In genomic region chr7:120634301-120634700, GRCm38 (mm10) we compare ENCODE assay signal across 8 mouse cellular contexts. TPM values are rescaled to one million over a fixed set of nuclear protein-coding genes. Genes with fewer than 3 reads are reported as not detected.
DNase-seq lines count a peak whose midpoint lies in the region; ATAC-seq and TF ChIP-seq lines count a peak whose summit lies in the region.

No protein-coding gene starts in this region.

- TF ChIP-seq EP300 in stomach, postnatal 0 days (optimal IDR thresholded peaks at IDR 0.05): no peak

- H3K4me2 ChIP-seq in kidney, embryonic 14.5 days (replicated peaks; ENCODE audit: low read depth, low read length): peak overlapping the region; percentile 70
- H3K4me2 ChIP-seq in hindbrain, embryonic 11.5 days (replicated peaks; ENCODE audit: low read depth, low read length): peak overlapping the region; percentile 50
- H3K4me2 ChIP-seq in liver, embryonic 16.5 days (ENCODE audit: low read depth, low read length): peak overlapping the region; percentile 87
- H3K4me2 ChIP-seq in stomach, postnatal 0 days (replicated peaks; ENCODE audit: low read depth): peak overlapping the region; percentile 77

- peak overlapping the region; percentile 96 for H3K9ac ChIP-seq in kidney, embryonic 14.5 days (ENCODE audit: low read depth, low read length)
- peak overlapping the region; percentile 97 for H3K9ac ChIP-seq in hindbrain, embryonic 11.5 days (ENCODE audit: low read depth, low read length)
- H3K9ac ChIP-seq in liver, embryonic 16.5 days (ENCODE audit: low read depth, low read length): peak overlapping the region; percentile 96
- H3K9ac ChIP-seq in stomach, postnatal 0 days (ENCODE audit: low read length): peak overlapping the region; percentile 98

- peak overlapping the region; percentile 96 for H3K4me3 ChIP-seq in kidney, embryonic 14.5 days (ENCODE audit: low read length)
- H3K4me3 ChIP-seq in cortical plate, adult 2 months (ENCODE audit: insufficient read depth, low read length): peak overlapping the region; percentile 85
- H3K4me3 ChIP-seq in hindbrain, embryonic 11.5 days (ENCODE audit: low read depth, low read length): peak overlapping the region; percentile 91
- peak overlapping the region; percentile 100 for H3K4me3 ChIP-seq in liver, embryonic 16.5 days (ENCODE audit: low read depth, low read length)
- H3K4me3 ChIP-seq in stomach, postnatal 0 days (ENCODE audit: low read depth, low read length): peak overlapping the region; percentile 96

- peaks cover 8% of the 10 kb centered on the region; the same call in 1 of the 2 replicates for H3K4me1 ChIP-seq in kidney, embryonic 14.5 days (ENCODE audit: control insufficient read depth, insufficient read depth, low read length)
- 0 out of 2 replicates have a peak, but pooled peaks cover 1% of the 10 kb centered on the region for H3K4me1 ChIP-seq in cortical plate, adult 2 months (ENCODE audit: control insufficient read depth, insufficient read depth, low read length)
- no peaks in the 10 kb centered on the region; the same call in 1 of the 2 replicates for H3K4me1 ChIP-seq in hindbrain, embryonic 11.5 days (replicated peaks; ENCODE audit: control insufficient read depth, insufficient read depth, low read length)
- peaks cover 12% of the 10 kb centered on the region for H3K4me1 ChIP-seq in liver, embryonic 16.5 days (ENCODE audit: control insufficient read depth, low read depth, low read length)
- H3K4me1 ChIP-seq in stomach, postnatal 0 days (replicated peaks; ENCODE audit: control insufficient read depth, insufficient read depth): 0 out of 2 replicates have a peak, but pooled peaks cover 3% of the 10 kb centered on the region

- DNase-seq in kidney, adult 8-10 months: no peak
- peak; percentile 19 for DNase-seq in hindbrain, embryonic 11.5 days (ENCODE audit: low spot score)
- DNase-seq in stomach, postnatal 0 days (ENCODE audit: low spot score): peak; percentile 26
- DNase-seq in spleen, adult 12 weeks (ENCODE audit: low spot score): no peak
- no peak for DNase-seq in natural killer cell, adult 2 months (ENCODE audit: low spot score in 2 of 2)

- no peak for TF ChIP-seq CTCF in cortical plate, adult 2 months (IDR thresholded peaks at IDR 0.05; ENCODE audit: extremely low read depth, insufficient read depth, low read length)
- no peak for TF ChIP-seq CTCF in stomach, postnatal 0 days (IDR thresholded peaks at IDR 0.05; ENCODE audit: low read depth)

- peaks cover 17% of the 10 kb centered on the region for H3K36me3 ChIP-seq in kidney, embryonic 14.5 days (ENCODE audit: control insufficient read depth, insufficient read depth, low read length)
- no peaks in the 10 kb centered on the region for H3K36me3 ChIP-seq in hindbrain, embryonic 11.5 days (ENCODE audit: control insufficient read depth, insufficient read depth, low read length)
- H3K36me3 ChIP-seq in liver, embryonic 16.5 days (ENCODE audit: control insufficient read depth, insufficient read depth): peaks cover 5% of the 10 kb centered on the region
- no peaks in the 10 kb centered on the region for H3K36me3 ChIP-seq in stomach, postnatal 0 days (ENCODE audit: control insufficient read depth, insufficient read depth, low read length)

- H3K27me3 ChIP-seq in kidney, embryonic 14.5 days (ENCODE audit: control insufficient read depth, insufficient read depth, low read length): no peaks in the 10 kb centered on the region
- no peaks in the 10 kb centered on the region for H3K27me3 ChIP-seq in hindbrain, embryonic 11.5 days (ENCODE audit: control insufficient read depth, insufficient read depth, low read length)
- no peaks in the 10 kb centered on the region for H3K27me3 ChIP-seq in liver, embryonic 16.5 days (ENCODE audit: control insufficient read depth, insufficient read depth, low read depth, low read length)
- no peaks in the 10 kb centered on the region for H3K27me3 ChIP-seq in stomach, postnatal 0 days (ENCODE audit: control insufficient read depth, insufficient read depth, low read length)

- ATAC-seq in kidney, embryonic 14.5 days (ENCODE audit: low FRiP score, low TSS enrichment): peak; percentile 24; the same call in 1 of the 2 replicates
- no peak for ATAC-seq in hindbrain, embryonic 11.5 days (ENCODE audit: low FRiP score)
- no peak for ATAC-seq in liver, embryonic 16.5 days (ENCODE audit: low read depth)
- ATAC-seq in stomach, postnatal 0 days (ENCODE audit: low FRiP score, low TSS enrichment): 0 out of 2 replicates have a peak, but pooled peaks have one; percentile 18

- no peak for TF ChIP-seq POLR2A in cortical plate, adult 2 months (IDR thresholded peaks at IDR 0.05; ENCODE audit: extremely low read depth, insufficient read depth, low read length)

- WGBS in kidney, embryonic 14.5 days: 9% methylated on average over 9 of the region's 9 CpGs
- 6% methylated on average over 9 of the region's 9 CpGs for WGBS in hindbrain, embryonic 11.5 days
- 12% methylated on average over 9 of the region's 9 CpGs for WGBS in liver, embryonic 16.5 days (ENCODE audit: insufficient replicate concordance)
- 8% methylated on average over 9 of the region's 9 CpGs for WGBS in stomach, postnatal 0 days

- no peaks in the 10 kb centered on the region for H3K9me3 ChIP-seq in kidney, embryonic 14.5 days (ENCODE audit: control insufficient read depth, low read length)
- H3K9me3 ChIP-seq in hindbrain, embryonic 11.5 days (ENCODE audit: control insufficient read depth, low read length): no peaks in the 10 kb centered on the region
- H3K9me3 ChIP-seq in liver, embryonic 16.5 days (replicated peaks; ENCODE audit: control insufficient read depth, low read length): no peaks in the 10 kb centered on the region
- no peaks in the 10 kb centered on the region for H3K9me3 ChIP-seq in stomach, postnatal 0 days (ENCODE audit: control insufficient read depth, low read length)

- peak overlapping the region; percentile 90; the same call in 1 of the 2 replicates for H3K27ac ChIP-seq in kidney, embryonic 14.5 days (ENCODE audit: low read depth, low read length)
- H3K27ac ChIP-seq in cortical plate, adult 2 months (ENCODE audit: insufficient read depth, low read length): no peak overlapping the region
- no peak overlapping the region for H3K27ac ChIP-seq in hindbrain, embryonic 11.5 days (ENCODE audit: low read depth, low read length)
- H3K27ac ChIP-seq in liver, embryonic 16.5 days (ENCODE audit: low read length): no peak overlapping the region; the same call in 1 of the 2 replicates
- peak overlapping the region; percentile 97 for H3K27ac ChIP-seq in stomach, postnatal 0 days (replicated peaks)

RNA-seq across cellular contexts. Expression of gene Uqcrc2, which starts 0.7 kb away (rescaled TPM):
- polyA plus RNA-seq in kidney, embryonic 14.5 days (2014; fragmentation: Nextera tagmentation; extraction: Ambion mirVana): 210 and 232 TPM in 2 replicates
- polyA plus RNA-seq in cortical plate, adult 2 months (2012; rRNA removed): 205 and 211 TPM in 2 replicates
- 200 and 206 TPM in 2 replicates for polyA plus RNA-seq in hindbrain, embryonic 11.5 days (2014; fragmentation: Nextera tagmentation; extraction: Ambion mirVana)
- polyA plus RNA-seq in liver, embryonic 16.5 days (2015; fragmentation: Nextera tagmentation; extraction: Ambion mirVana): 119 and 127 TPM in 2 replicates
- polyA plus RNA-seq in stomach, postnatal 0 days (2015; fragmentation: Nextera tagmentation; extraction: Ambion mirVana): 191 and 193 TPM in 2 replicates

RNA-seq across cellular contexts. Expression of gene Pdzd9, which starts 35.8 kb away (rescaled TPM):
- 0.16 and 0.46 TPM in 2 replicates for polyA plus RNA-seq in kidney, embryonic 14.5 days (2014; fragmentation: Nextera tagmentation; extraction: Ambion mirVana)
- polyA plus RNA-seq in cortical plate, adult 2 months (2012; rRNA removed): 0.17 and 0.25 TPM in 2 replicates
- 0.20 and 0.80 TPM in 2 replicates for polyA plus RNA-seq in hindbrain, embryonic 11.5 days (2014; fragmentation: Nextera tagmentation; extraction: Ambion mirVana)
- 0.13 TPM in 2 replicates for polyA plus RNA-seq in liver, embryonic 16.5 days (2015; fragmentation: Nextera tagmentation; extraction: Ambion mirVana)
- polyA plus RNA-seq in stomach, postnatal 0 days (2015; fragmentation: Nextera tagmentation; extraction: Ambion mirVana): 0.25 and 0.27 TPM in 2 replicates

RNA-seq across cellular contexts. Expression of gene Mosmo, which starts 43.1 kb away (rescaled TPM):
- 14.6 and 23.9 TPM in 2 replicates for polyA plus RNA-seq in kidney, embryonic 14.5 days (2014; fragmentation: Nextera tagmentation; extraction: Ambion mirVana)
- 37.0 and 38.8 TPM in 2 replicates for polyA plus RNA-seq in cortical plate, adult 2 months (2012; rRNA removed)
- polyA plus RNA-seq in hindbrain, embryonic 11.5 days (2014; fragmentation: Nextera tagmentation; extraction: Ambion mirVana): 13.2 and 16.6 TPM in 2 replicates
- polyA plus RNA-seq in liver, embryonic 16.5 days (2015; fragmentation: Nextera tagmentation; extraction: Ambion mirVana): 2.2 and 2.4 TPM in 2 replicates
- 6.9 and 7.0 TPM in 2 replicates for polyA plus RNA-seq in stomach, postnatal 0 days (2015; fragmentation: Nextera tagmentation; extraction: Ambion mirVana)

Comparison
In these comparisons a context has a peak if more than half of its experiments do, and no peak if none do; other contexts are left out.
1. ATAC-seq: peak in kidney, embryonic 14.5 days (single experiment) and stomach, postnatal 0 days (single experiment); none in hindbrain, embryonic 11.5 days (single experiment) and liver, embryonic 16.5 days (single experiment).
2. H3K27ac ChIP-seq: peak in kidney, embryonic 14.5 days (single experiment) and stomach, postnatal 0 days (single experiment); none in cortical plate, adult 2 months (single experiment), hindbrain, embryonic 11.5 days (single experiment) and liver, embryonic 16.5 days (single experiment).
3. DNase-seq: peak in hindbrain, embryonic 11.5 days (single experiment) and stomach, postnatal 0 days (single experiment); none in kidney, adult 8-10 months (0 of 2), spleen, adult 12 weeks (single experiment) and natural killer cell, adult 2 months (0 of 2).
4. Peak in every context shown above with its lines, with median percentiles within 50 percentile points of each other: H3K4me2 ChIP-seq, H3K4me3 ChIP-seq and H3K9ac ChIP-seq.